Mouse (Mus musculus) adrenal gland, postnatal 10 days (tissue): Measurements from ENCODE around the gene Pold3. TPM values are rescaled to one million over a fixed set of nuclear protein-coding genes. Genes with fewer than 3 reads are reported as not detected.
A peak's percentile ranks its signal among the peaks of the same experiment; 100 is the strongest.
"Not testable (repeated sequence)": the region's sequence is repeated elsewhere in the genome, so short reads cannot be mapped to it uniquely, and the experiment has no call there.

Experiments used
- DNase-seq: peaks from one replicate; pipeline ENCODE4 v3.0.0; 2021; ENCODE audit warnings: mixed read lengths
- total RNA-seq, 2 experiments: library from RNA; stranded (reverse); gene quantifications; 2 replicates each; pipeline ENCODE4 v1.2.3; 2021

The Pold3 gene
- total RNA-seq, 2 experiments from 2014 or later: 21.7 to 33.0 TPM

DNA sequence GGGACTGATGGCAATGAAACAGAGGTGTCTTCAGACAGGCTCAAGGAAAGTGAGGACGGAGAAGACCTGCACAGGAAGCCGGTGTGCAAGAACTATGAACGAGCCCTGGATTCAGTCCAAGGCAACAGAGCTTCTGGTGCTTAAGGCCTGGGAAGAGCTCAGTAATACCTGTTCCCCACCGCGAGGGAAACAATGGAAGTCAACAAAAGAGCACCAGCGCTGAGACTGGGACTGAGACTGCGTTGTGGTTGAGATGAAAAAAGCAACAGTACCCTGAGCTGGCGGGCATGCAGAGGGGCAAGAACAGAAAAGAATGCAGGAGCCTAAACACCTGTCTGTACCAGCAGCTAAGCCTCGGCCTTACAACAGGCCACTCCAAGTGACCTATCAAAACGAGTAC lies 9.9 kb downstream of the Pold3 start:
- no peak for DNase-seq

DNA sequence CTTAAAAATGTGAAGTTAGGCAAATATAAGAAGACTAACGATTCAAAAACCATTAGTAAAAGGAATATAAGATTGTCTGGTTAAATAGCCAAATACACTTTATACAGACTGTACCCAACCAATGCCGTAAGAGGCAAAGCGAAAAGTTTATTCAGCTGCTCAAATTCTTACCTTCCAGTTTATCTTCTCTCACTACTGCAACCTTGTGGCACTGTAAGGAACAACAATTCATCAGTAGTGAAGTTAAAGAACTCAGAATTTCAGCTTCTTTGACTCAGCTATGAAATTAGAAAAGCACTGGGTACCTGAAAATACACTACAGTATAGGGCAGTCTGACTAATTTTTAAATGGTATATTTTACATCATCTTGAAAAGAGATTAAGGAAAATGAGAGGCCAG lies 13.0 kb downstream of the Pold3 start:
- DNase-seq: peak; percentile 26

DNA sequence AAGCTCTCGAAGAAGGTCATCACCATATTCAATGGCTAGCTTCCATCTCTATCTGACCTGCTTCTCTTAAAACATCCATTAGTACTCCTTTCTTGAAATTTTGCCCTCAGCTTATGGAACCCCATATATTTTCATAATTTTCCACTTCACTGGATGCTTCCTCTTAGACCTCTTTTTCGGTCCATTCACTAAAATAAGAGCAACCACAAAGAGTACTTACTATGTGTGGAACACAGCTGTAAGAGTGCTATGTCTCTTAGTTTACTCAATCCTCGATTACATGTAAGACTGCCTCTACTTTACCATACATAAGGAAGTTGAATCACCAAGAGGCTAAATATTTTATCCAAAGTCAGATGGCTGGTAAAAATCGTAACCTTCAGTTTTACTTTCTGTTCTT lies 16.7 kb downstream of the Pold3 start:
- no peak for DNase-seq

DNA sequence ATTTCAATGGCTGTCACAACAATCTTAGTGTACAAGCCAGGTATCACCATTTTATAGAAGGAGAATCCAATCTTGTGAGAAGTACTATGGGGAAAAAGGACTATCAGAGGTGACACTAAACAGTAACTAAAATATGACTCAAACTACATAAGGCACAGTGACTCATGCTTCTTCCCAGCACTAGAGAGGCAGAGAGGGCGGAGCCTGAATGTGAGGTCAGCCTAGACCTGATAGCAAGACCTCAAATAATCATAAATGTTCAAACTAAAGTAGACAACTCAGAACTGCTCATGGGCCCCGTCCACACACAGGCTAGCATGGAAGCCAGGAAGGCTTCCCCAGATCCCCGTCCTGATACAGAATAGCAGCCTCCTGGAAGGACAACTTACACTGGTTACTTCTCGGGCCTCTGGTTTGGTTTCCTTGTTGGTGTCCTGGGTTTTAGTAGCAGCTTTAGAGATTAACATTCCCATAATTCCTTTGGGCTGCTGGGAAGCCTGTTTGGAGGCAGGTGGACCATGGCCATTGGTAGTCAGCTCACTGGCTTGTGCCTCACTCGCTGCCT lies 21.3 kb downstream of the Pold3 start:
- DNase-seq: peak; percentile 6

DNA sequence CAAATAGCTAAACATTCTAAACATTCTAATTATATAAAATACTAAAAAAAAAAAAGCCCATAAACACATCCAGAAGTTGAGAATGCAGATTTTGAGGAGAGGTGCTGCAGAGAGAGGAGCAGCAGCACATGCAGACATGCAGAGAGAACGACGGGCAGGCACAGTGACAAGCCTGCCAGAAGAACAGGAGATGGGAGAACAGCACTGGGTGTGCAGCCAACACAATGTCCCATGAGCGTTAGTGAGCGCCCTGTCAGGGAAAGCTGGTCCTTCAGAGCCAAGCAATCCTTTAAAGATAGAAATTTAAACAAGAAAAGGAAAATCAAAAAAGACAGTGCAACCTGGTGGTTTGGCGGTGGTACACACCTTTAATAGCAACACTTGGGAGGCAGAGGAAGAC lies 34.5 kb downstream of the Pold3 start:
- peak; percentile 31 for DNase-seq

DNA sequence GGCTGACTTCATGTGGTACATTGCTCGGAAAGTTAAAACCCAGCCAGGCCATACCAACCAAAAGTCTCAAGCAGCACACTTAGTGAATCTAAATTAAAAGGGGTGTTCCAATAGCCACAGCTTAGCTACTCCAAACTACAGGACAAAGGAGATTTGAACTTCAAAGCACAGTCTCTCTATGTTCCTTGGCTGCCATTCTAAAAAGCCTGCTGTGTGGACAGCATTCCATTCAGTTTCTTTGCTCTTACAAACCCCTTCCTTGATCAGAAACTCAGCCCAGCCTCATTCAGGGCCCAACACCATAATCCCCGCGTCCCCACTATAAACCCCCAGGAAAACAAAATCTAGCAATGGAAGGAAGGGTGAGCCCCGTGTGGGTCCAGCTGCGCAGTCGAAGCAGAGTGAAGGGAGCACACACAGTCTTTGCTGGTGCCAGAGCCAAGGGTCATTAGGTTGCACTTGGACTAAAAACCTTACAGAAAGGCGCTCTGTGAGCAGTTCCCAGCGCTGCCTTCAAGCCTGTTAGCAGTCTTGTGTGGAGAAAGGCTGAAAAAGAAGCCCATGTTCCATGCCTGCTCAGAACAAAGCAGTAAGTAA lies 35.1 kb downstream of the Pold3 start:
- DNase-seq: no peak

DNA sequence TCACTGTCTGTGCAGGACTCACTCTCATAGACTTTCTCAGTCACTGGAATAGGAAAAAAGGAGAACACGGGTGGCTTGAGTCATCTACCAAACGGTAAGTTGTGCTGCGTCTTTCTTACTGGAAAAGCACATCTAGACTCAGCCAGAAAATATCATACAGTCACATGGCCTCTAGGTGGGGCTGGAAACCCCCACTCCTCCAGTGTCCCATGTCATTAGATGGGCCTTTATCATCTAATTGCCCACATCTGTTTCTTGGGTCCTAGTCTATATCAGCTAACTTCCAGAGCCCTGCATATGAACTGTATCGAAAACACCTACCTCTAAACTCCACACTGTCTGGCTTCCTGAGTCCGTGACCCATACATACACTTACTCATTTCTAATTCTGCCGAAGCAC lies 37.6 kb downstream of the Pold3 start:
- DNase-seq: no peak

DNA sequence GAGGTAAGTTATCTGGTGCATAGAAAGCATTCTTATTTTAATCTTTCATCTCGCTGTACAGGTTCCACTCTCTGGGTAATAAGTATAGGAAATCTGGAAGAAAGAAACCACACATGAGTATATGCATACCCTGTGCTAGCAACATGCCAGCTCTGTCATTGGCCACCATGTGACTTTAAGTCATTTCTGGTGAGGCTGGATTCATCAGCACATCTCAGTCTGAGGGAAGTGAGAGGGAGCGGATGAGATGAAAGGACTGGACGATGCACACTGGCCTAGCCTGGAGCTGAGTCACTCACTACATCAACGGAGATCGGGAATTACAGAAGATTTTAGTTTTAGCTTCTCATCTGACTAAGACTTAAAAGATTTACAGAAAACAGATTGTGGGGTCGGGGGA lies 38.5 kb downstream of the Pold3 start:
- no peak for DNase-seq

DNA sequence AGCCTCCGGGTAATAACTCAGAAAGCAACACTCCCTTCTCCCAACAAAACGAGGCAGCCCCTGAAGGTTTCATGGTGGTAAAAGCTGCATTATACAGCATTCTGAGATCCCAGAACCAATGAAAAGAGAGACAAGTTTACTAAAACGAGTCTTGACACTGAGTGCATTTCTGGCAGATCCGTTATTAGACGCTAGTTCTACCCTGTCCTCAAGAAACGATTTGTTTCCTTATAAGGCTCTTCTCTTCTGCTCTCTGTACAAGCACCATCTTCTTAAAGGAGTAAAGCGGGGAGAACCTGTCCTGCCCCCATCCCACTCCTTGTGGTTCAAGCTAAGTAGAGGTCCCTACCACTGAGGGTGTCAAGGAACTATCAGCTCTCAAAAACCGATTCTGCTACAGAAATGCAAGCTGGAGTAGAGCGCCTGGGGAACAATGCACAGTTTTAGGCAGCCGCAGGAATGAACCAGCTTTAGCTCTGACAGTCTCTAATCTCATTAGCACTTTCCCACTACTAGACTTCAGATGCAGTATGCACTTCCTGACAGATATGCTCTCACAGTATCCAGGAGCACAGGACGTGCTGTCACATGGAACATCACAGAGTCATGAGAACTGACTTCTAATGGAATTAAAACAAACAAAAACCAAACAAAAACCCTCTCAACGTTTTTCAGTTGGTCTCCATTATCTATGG lies 41.1 kb downstream of the Pold3 start:
- no peak for DNase-seq

DNA sequence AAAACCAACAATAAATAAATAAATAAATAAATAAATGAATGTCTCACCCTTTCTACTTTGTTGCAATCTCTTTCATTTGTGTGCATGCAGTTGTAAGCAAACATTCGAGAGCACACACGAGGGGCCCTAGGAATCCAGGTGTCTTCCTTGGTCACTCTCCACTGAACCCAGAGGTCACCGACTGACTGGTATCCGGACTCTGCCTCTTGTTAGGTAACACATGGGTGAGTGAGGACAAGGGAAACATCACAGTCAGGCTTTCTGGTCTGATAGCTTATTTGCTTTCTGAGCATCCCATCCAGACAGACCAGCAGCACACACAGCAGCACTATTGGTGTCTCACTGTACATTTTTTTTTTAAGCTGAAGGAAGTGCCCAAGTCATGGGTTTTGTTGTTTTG lies 44.3 kb downstream of the Pold3 start:
- no peak for DNase-seq

DNA sequence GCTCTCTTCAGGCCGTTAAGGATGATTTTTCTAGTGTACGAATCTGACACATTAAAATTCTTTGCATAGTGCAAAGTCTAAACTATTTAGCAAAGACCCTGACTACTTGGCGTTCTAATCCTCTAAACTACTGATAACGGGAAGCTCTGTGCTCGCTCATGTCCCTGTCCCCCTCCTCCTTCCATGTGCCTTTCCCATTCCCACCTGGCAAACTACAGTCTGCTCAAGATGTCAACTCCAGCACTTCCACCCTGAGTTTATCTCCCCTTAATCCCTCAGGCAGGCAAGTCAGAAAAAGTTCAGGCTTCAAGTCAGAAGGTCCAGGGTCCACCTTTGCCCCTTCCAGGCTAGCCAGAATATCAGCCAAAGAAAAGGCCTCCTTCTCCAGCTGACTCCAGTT lies 45.1 kb downstream of the Pold3 start:
- no peak for DNase-seq

DNA sequence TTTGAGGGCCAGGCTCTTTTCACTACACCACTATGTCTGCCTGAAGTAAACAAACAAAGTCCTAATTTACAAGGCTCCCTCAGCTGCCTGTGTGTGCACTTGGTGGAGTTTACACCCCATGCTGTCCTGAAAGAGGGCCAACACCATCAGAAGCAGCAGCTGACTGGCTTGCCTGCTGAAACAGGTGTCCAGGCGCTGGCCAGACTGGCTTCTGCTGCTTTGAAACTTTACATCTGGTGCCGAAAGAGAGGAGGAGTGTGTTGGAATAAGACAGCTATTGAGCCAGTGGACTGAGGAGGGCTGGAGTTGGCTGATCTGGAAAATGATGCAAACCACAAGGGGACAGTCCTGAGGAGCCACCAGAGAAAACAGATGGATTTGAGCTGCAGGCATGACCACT lies 47.4 kb downstream of the Pold3 start:
- DNase-seq: no peak

DNA sequence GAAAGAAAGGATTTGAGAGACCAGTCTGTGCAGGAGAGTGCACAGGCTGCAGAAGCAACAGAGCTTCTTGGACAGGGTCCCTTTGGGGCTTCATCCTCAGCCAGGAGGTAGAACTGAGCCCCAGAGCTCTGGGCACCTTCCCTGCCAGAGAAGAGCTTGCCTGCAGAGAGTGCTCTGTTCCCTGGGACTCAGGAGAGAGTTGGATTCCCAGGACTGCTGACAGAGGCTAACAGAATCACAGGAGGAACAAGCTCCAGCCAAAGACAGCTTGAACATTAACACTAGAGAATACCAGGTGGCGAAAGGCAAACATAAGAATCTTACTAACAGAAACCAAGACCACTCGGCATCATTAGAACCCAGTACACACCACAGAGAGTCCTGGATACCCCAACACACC lies 68.4 kb downstream of the Pold3 start:
- DNase-seq: not testable (repeated sequence)

DNA sequence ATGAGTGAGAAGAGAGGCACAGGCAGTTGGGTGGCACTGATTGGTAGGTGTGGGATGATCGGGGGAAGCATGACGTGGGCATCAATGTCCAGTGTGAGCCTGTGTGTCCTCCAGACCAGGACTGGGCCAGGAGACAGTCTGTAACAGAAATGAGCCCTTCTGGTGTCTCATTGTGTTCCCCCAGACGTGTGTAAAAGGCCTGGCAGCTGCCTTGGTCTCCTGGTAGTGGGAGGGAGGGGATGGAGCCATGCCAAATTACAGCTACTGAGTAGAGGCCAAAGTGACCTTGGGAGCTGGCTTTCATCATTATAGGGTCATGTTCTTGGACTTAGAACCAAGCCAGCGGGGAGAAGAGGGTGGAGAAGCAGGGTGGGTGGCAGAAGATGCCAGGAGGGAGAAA lies 69.5 kb downstream of the Pold3 start:
- peak; percentile 70 for DNase-seq

DNA sequence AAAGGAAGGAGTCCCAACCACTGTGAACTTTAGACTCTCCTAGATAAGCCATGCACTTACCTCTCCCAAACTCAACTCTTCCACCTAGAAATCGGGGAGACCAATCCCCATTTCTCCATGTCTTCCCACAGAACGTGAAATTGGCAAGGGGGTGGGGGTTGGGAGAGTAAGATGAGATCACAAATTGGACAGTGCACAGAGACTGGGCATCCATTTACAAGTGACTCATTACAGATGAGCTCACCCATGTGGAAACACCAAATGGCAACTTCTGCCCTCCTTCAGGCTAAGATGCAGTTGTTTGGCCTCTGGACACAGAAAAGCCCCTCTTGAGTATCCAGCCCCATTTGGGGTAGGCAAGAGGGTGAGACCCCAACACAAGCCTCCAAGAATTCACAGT lies 74.9 kb downstream of the Pold3 start:
- peak; percentile 43 for DNase-seq

DNA sequence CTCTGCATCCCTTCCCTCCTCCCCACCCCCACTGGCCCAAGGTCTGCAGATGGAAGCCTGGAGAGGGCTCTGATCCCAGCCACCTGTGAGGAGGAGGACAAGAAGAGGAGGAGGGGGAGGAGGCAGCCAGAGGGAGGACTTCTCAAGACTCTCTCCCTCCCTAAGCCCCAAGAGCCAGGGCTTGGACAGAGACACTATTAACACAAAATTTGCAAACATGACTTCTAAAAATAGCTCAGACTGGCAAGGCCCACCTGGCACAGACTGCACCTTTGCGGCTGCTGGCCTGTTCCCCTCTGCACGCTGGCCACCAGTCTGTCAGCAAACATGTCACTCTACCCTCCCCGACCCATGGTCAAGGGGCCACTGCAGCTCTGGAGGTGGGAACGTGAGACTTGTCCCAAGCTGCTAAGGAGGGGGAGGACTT lies 77.7 kb downstream of the Pold3 start:
- DNase-seq: peak; percentile 44

DNA sequence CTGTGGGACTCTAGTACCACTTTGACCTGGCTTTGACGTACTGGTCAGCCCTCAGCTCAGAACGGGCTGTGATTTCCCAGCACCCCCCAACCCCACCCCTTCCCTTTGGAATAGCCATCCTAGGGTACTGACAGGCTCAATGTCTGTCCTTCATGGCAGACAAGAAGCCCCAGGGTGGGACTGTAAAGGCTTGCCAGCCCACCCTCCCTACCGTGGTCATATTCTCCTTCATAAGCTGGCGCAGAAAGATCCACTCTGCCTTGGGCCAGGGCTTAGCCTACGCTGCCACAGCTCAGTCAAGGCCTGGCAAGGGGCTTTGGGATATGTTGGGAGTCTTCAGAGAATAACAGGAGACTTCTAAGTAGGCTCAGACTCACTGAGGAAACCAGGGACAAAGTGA lies 78.3 kb downstream of the Pold3 start:
- DNase-seq: no peak

DNA sequence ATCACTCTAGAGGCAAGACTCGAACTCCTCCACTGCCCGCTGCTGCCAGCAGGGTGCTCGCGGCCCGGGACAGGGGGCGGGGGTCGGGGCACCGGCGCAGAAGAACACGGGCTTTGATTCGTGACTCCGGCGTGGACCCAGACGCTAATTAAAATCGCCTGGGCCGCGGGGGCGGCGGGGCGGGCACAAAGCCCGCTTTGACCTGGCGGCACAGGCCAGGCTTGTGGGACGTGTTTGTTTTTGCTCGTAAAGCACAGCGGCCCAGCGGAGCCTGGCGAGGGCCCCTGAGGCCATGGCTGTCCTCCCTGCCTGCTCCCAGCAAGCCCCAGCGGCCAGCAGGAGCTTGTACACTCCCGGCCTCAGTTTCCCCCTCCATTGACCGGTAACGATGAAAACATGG lies 79.2 kb downstream of the Pold3 start:
- DNase-seq: no peak

DNA sequence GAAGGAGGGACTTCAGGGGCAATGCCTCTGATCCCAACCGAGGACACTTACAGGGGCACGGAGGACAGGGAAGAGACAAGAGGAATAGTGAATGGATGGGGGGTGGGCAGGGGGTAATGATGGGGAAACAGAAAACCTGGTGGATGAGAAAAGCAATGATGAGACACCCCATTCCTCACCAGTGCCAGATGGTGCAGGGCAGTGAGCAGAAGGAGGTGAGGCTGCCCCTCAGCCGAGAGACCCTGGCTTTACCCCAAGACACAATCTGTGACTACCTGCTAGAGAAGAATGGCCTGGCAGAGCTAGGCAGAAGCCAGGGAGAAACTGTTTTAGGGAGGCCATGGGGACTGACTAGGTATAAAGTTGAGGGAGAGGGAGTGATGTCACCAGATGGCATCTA lies 84.9 kb downstream of the Pold3 start:
- DNase-seq: no peak

DNA sequence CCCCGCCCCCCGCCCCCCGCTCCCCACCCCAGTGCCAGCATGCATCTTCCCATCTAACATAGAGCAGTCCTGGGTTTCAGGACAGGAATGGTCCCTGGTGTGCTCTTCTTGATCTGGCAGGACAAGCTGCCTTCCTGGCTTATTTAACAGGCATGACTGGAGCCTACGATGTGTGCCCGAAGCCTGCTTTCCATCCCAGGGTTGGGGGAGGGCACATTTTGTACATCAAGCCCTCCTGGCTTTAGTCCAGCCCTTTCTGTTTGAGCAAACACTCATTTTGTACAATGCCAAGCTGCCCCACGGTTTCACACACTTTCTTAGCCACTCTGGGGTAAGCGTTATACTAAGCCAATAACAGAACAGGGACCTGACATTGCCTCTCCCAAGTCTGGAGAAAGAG lies 85.3 kb downstream of the Pold3 start:
- no peak for DNase-seq

DNA sequence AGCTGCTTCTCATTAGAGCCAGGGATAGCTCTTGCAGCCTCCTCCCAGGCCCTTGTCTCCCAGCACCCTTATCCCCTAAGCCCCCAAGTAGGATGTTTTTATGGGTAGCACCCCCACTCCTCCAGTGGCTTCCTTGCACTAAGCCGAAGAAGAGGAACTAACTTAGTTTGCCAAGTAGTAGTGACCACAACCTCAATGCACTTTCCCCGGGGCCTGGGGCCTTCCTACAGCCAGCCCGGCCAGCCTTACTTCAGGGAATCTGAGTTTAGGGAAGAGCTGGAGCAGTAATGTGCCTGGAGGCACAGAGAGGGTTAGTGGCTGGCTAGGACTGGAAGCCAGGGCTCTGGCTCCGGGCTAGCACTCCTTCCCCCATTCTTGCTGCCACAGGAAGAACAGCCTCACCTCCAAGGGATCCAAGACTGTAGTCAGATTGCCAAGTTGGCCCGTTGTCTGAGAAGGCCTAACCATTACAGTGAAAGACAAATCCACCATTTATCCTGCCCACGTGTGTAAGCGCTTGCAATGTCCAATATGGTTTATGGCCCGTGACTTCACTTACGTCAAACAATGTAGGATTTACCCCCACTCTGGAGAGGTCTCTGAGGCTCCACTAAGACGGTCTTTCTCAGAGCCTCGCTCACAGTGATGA lies 86.4 kb downstream of the Pold3 start:
- DNase-seq: no peak

DNA sequence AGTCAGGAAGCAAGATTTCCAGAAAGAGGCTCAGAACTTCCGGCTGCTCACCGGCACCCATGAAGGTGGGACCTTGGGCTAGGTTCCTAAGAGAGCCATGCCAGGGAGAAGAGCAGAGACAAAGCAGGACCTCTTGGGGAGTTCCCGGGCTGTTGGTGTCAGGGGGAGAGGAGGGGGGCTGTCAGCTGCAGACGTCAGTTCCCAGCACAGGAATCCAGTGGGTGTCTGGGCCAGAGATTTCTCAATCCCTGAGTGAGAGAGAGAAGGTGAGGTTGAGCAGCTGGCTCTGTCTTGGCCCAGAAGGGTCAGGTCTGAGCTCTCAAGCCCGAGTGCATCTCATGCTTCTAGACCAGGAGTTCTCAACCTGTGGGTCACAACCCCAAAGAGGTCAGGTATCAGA lies 87.7 kb downstream of the Pold3 start:
- no peak for DNase-seq
